Mouse (Mus musculus) neural tube, embryonic 12.5 days (tissue): ENCODE measurements around the gene Tanc1. TPM values are rescaled to one million over a fixed set of nuclear protein-coding genes. Genes with fewer than 3 reads are reported as not detected.

Experiments
- ATAC-seq: fragments of 200-750 bp; cut with Nextera tagmentation; 2 replicates; pipeline ENCODE4 v1.8.0; 2017; ENCODE audit warnings: low read depth, mild to moderate bottlenecking, moderate TSS enrichment, moderate library complexity; ENCODE audit not compliant: low FRiP score
- H3K27ac ChIP-seq: fragments of 300-500 bp; sonication (generic); 2 replicates; pipeline ENCODE4 v1.5.1; 2016
- H3K27me3 ChIP-seq: fragments of 300-500 bp; sonication (generic); replicated peaks from 2 replicates; pipeline ENCODE4 v1.6.1; 2016; ENCODE audit warnings: mild to moderate bottlenecking
- H3K36me3 ChIP-seq: fragments of 300-500 bp; sonication (generic); 2 replicates; pipeline ENCODE4 v1.6.1; 2016; ENCODE audit warnings: mild to moderate bottlenecking
- H3K4me1 ChIP-seq: fragments of 300-500 bp; sonication (generic); 2 replicates; pipeline ENCODE4 v1.6.1; 2016
- H3K4me2 ChIP-seq: fragments of 300-500 bp; sonication (generic); replicated peaks from 2 replicates; pipeline ENCODE4 v1.6.1; 2016; ENCODE audit warnings: mild to moderate bottlenecking
- H3K4me3 ChIP-seq: fragments of 300-500 bp; sonication (generic); 2 replicates; pipeline ENCODE4 v1.5.1; 2016
- H3K9ac ChIP-seq: fragments of 300-500 bp; sonication (generic); 2 replicates; pipeline ENCODE4 v1.6.1; 2016; ENCODE audit warnings: mild to moderate bottlenecking
- H3K9me3 ChIP-seq: fragments of 300-500 bp; sonication (generic); 2 replicates; pipeline ENCODE4 v1.6.1; 2016; ENCODE audit warnings: mild to moderate bottlenecking
- WGBS: fragments of 180-500 bp; shearing (Covaris S2); methylation state at CpG from one replicate; pipeline ENCODE4 v1.1.7; 2016; 5-methylcytosine and 5-hydroxymethylcytosine counted together
- polyA plus RNA-seq: library from polyadenylated mRNA; unstranded; fragments of >200 nt; fragmentation: Nextera tagmentation; extraction: Ambion mirVana; gene quantifications from 2 replicates; pipeline ENCODE4 v1.2.1, GENCODE M21; 2016

Tanc1 gene
- polyA plus RNA-seq, 1 experiment from 2014 or later: 15.9 TPM

DNA sequence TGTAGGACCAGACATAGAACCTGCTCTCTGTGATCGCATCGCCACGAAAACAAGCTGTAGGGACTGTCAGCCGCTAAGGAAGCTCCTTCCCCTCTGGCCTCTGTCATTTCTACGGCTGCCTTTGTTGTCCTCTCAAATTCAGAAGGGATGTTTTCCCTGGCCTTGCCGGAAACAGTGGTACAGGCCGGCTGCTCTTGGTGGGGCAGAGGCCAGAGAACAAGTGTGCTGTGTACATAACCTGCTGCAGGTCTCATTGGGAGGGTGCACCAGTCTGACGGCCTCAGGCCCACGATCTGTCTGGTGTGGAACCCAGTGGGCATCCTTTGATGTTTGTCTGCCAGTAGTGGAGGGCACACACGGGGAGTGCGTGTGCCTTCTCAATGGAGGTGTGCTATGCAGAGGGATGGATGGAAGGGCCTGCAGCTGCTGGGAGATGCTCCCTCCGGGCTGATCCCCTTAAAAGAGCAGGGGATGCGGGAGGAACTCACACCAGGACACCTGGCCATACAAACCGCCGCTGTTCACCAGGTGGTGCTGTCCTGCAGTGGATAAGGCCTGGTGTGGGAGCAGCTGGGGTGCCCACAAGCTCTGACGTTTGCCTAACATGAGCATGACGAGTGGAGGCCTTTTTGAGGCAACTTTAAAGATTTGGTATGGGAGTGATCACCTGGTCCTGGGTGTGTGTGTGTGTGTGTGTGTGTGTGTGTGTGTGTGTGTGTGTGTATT is 63.6 kb downstream of the Tanc1 start:
- no peak overlapping the region for H3K4me3 ChIP-seq
- no peak overlapping the region for H3K4me2 ChIP-seq
- H3K27me3 ChIP-seq: no peaks in the 10 kb centered on the region
- H3K9ac ChIP-seq: no peak overlapping the region
- peaks cover 23% of the 10 kb centered on the region for H3K4me1 ChIP-seq
- WGBS: 52% methylated on average over 17 of the region's 17 CpGs
- ATAC-seq: 0 out of 2 replicates have a peak, but pooled peaks have one; percentile 23
- no peaks in the 10 kb centered on the region for H3K9me3 ChIP-seq
- no peaks in the 10 kb centered on the region for H3K36me3 ChIP-seq
- no peak overlapping the region for H3K27ac ChIP-seq

DNA sequence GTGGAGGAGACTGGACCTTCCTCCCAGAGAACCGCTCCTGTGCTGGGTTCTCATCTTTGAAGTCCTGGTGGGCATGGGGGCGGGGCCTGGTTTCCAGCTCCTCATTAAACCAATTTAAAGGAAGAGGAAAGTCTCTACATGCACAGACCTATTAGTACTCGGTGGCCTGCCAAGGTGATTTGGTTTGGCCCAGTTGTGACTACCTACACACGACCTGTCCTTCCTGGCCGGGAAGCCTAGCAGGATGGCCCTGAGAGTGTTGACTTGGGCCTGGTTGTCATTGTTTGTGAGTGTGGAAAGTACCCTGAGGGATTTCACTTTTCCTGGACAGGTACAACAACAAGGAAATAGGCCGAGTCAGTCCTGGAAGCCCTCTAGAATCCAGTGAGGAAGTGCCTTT is 64.2 kb downstream of the Tanc1 start:
- Histone ChIP-seq H3K9ac (no peak overlapping the region), H3K4me3 (no peak overlapping the region), H3K36me3 (no peaks in the 10 kb centered on the region), H3K9me3 (no peaks in the 10 kb centered on the region), H3K27me3 (no peaks in the 10 kb centered on the region), H3K4me1 (peaks cover 20% of the 10 kb centered on the region), H3K27ac (no peak overlapping the region), H3K4me2 (no peak overlapping the region)
- WGBS: 85% methylated on average over 6 of the region's 6 CpGs
- ATAC-seq: no peak

DNA sequence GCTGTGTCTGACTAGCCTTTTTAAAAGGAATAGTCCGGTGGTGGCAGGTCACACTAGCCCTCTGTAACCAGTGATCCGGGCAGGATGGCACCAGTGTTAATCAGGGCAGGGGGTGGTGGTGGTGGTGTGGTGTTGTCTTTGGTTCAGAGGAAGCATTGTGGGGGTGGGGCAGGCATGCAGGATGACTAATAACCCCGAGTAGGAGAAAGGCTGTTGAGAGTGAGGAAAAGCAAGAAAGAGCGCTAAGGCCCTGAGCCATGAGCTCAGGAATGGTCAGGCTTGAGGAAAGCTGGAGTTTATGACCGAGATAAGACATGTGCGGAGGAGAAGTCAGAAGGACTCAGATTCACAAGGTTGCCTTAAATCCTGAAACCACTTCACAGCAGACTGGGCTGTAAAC is 64.6 kb downstream of the Tanc1 start:
- H3K4me1 ChIP-seq: peaks cover 20% of the 10 kb centered on the region
- WGBS: 59% methylated on average over 6 of the region's 6 CpGs
- H3K27me3 ChIP-seq: no peaks in the 10 kb centered on the region

DNA sequence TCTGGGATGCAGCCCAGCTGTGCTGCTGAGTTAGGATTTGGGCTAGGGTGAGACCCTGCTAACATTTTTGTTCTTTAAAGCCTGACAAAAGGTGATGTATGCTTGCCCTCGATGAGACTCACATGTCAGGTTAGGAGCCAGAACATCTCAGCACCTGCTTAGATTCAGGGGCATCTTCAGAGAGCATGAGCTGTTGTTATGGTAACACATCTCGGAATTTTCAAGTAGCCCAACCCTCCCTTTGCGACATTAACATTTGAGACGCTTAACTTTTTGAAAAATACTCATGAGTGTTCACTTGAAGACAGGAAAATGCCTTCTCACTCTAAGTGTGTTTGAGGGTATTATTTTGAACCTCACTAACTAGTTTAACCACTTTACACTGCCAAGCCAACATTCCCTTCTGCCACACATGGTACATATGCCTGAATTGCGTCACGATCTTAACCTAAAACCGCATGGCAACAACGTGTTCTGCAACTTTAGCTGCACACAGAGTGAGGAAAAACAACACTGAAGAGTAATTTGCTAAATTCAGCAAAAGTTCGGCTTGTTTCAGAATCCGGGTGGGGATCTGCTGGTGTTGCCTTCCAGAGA is 67.7 kb downstream of the Tanc1 start:
- no peaks in the 10 kb centered on the region for H3K27me3 ChIP-seq
- no peak for ATAC-seq
- peaks cover 10% of the 10 kb centered on the region for H3K4me1 ChIP-seq
- H3K36me3 ChIP-seq: no peaks in the 10 kb centered on the region
- H3K9me3 ChIP-seq: no peaks in the 10 kb centered on the region
- no peak overlapping the region for H3K4me3 ChIP-seq
- H3K27ac ChIP-seq: no peak overlapping the region
- H3K4me2 ChIP-seq: no peak overlapping the region
- no peak overlapping the region for H3K9ac ChIP-seq
- WGBS: 91% methylated on average over 10 of the region's 10 CpGs

More for the DNA sequence above, 64.6 kb downstream of the Tanc1 start:
- Histone ChIP-seq H3K9me3 (no peaks in the 10 kb centered on the region), H3K4me2 (no peak overlapping the region), H3K36me3 (no peaks in the 10 kb centered on the region), H3K9ac (no peak overlapping the region), H3K4me3 (no peak overlapping the region), H3K27ac (no peak overlapping the region)
- no peak for ATAC-seq

DNA sequence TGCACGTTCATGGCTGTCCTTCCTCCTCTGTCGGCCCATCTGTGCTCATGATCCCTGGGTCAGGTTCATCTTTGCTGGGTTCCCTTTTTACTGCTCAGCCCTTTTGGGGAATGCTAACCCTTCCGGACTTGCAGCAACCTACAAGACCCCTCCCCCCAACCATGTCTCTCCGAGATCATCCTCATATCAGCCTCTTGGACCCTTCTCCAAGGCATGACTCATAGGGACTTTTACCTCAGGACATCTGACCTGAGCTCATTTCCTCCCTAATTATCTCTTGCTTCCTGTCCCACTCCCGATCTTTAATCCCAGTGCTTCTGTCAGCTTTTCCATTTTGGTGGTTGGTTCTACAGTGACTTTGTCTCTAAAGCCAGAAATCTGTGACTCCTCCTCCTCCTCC is 68.9 kb downstream of the Tanc1 start:
- ATAC-seq: no peak
- H3K27me3 ChIP-seq: no peaks in the 10 kb centered on the region
- no peak overlapping the region for H3K9ac ChIP-seq
- no peak overlapping the region for H3K27ac ChIP-seq
- H3K36me3 ChIP-seq: no peaks in the 10 kb centered on the region
- no peak overlapping the region for H3K4me3 ChIP-seq
- H3K9me3 ChIP-seq: no peaks in the 10 kb centered on the region
- 83% methylated on average over 5 of the region's 5 CpGs for WGBS
- H3K4me1 ChIP-seq: peaks cover 9% of the 10 kb centered on the region; the same call in 1 of the 2 replicates
- H3K4me2 ChIP-seq: no peak overlapping the region

DNA sequence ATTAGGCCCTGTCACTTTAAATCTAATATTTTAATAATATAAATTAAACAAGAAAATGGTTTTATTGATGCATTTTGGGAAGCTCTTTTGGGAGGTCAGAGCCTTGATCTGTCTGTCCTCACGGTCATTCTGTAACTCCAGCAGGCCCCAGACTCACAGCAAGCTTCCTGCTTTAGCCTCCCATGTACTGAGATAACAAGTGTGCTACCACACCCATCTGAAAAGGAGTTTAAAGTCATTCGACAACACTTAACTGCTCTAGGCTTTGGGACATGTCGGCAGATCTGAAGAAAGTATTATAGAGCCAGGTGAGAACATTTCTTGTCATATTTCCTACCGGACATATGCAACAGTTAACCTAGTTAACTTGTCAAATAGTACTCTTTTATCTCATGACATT is 69.3 kb downstream of the Tanc1 start:
- H3K9me3 ChIP-seq: no peaks in the 10 kb centered on the region
- no peak overlapping the region for H3K9ac ChIP-seq
- no peak for ATAC-seq
- no peaks in the 10 kb centered on the region for H3K36me3 ChIP-seq
- H3K27me3 ChIP-seq: no peaks in the 10 kb centered on the region
- WGBS: 90% methylated on average over 4 of the region's 4 CpGs
- peaks cover 9% of the 10 kb centered on the region; the same call in 1 of the 2 replicates for H3K4me1 ChIP-seq
- no peak overlapping the region for H3K27ac ChIP-seq
- H3K4me3 ChIP-seq: no peak overlapping the region
- H3K4me2 ChIP-seq: no peak overlapping the region

DNA sequence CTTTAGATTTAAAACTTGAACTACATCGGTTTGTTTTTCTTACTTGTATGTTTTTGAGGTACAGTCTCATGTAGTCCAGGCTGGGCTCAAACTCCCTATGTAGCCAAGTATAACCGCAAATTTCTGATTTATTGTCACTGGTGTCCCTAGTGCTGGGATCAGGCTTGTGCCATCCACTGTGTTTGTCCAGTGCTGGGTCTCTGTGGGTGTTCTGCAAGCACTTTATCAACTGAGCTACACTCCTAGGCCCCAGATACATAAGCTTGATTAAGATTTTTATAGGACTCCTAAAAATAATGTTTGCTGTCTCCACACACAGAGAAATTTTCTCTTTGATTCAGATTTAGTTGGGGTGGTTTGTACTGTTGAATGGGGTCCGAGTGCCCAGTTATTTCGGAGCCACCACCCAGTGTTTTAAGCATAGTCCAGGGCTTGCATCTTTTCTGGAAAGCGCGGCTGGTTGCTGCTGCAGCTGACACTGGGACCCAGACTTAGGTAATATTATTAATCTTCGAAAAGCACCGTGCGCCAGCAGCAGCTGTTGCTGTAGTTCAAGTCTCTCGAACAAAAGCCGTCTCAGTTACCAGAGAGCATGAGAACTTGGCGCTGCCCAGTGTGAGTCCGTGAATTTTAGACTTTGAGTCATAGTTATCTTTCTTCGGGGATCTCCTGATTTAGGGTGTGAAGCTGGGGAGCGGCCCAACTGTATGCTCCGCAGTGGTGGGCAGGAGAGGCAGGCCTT is 73.2 kb downstream of the Tanc1 start:
- no peaks in the 10 kb centered on the region for H3K27me3 ChIP-seq
- H3K36me3 ChIP-seq: no peaks in the 10 kb centered on the region
- no peak overlapping the region for H3K4me3 ChIP-seq
- no peak overlapping the region for H3K27ac ChIP-seq
- H3K9ac ChIP-seq: no peak overlapping the region
- WGBS: 63% methylated on average over 16 of the region's 16 CpGs
- peaks cover 10% of the 10 kb centered on the region; the same call in 1 of the 2 replicates for H3K4me1 ChIP-seq
- ATAC-seq: no peak
- H3K9me3 ChIP-seq: no peaks in the 10 kb centered on the region
- no peak overlapping the region for H3K4me2 ChIP-seq

DNA sequence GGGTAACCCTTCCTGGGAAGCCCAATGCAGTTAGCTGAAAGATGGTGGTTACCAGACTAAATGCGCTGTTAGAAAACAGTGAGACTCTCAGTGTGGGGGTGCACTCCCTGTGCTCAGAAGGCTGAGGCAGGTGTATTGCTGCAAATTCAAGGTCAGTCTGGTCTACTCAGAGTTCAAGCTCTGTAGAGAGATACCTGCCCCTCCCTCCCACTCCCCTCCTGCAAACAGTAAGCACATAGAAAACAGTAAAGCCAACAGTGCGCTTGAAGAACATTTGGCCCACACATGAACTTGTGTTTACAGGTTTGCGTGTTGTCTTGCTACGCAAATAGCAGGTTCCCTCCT is 73.7 kb downstream of the Tanc1 start:
- no peak overlapping the region for H3K4me3 ChIP-seq
- H3K4me2 ChIP-seq: no peak overlapping the region
- no peaks in the 10 kb centered on the region for H3K36me3 ChIP-seq
- 95% methylated on average over 4 of the region's 4 CpGs for WGBS
- no peak for ATAC-seq
- H3K9ac ChIP-seq: no peak overlapping the region
- no peaks in the 10 kb centered on the region for H3K27me3 ChIP-seq
- no peaks in the 10 kb centered on the region for H3K9me3 ChIP-seq
- H3K4me1 ChIP-seq: peaks cover 10% of the 10 kb centered on the region; the same call in 1 of the 2 replicates
- no peak overlapping the region for H3K27ac ChIP-seq

DNA sequence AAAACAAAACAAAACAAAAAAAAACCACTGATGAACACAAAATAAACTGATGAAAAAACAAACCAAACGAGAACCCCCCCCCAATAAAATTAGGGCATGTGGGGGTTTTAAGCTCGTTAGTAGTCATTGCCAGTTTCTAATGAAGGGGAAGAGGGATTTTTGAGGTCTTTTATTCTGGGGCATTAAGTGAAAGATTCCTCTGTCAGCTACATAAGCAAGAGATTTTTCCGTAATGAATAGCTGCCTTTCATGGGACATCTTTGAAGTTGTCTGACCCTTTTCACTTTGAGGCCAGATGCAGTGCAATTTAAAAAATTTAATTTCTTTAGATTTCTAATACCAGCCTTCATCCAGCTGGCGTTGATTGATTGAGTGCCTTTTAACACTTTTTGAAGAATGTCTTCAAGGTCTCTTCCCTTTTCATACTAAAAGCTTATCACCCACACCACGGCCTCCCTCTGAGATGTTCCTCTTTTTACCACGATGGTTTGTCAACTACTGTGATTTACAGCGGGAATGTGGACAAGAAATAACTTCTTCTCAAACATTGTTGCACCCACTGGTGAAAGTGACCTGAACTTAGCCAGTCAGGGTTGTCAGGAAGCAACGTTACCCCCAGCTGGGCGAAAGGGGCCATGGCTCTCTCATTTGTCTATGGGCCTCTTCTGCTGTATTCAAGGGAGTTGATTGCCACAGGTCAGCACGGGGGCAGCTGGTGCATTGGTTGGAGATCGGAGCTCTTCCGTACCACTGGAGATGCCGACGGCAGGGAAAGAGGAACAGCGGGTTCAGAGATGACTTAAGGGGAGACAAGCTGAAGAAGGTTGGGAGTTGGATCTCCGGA is 76.6 kb downstream of the Tanc1 start:
- Histone ChIP-seq H3K27me3 (no peaks in the 10 kb centered on the region), H3K4me1 (peaks cover 10% of the 10 kb centered on the region; the same call in 1 of the 2 replicates), H3K36me3 (no peaks in the 10 kb centered on the region), H3K4me2 (no peak overlapping the region), H3K9me3 (no peaks in the 10 kb centered on the region), H3K9ac (no peak overlapping the region), H3K4me3 (no peak overlapping the region), H3K27ac (no peak overlapping the region)
- 32% methylated on average over 16 of the region's 16 CpGs for WGBS
- ATAC-seq: no peak

DNA sequence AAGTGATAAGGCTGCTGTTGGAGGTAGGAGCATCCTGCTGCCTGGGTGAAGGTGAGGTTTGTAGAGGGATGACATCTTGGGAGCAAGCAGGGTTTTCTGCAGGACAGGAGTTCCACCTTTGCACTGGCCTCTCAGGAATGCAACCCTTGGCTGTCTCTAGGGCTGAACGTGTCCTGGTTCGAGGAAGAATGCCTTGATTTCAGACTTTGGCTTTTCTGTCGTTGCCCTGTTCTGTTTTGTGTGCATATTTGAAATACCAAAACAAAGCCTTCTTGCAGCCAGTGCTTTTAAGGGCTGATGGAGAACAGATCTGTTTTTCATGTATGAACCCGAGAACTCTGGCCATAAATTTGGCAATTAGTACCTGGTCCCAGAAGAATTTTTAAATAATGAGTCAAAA is 79.3 kb downstream of the Tanc1 start:
- no peak overlapping the region for H3K27ac ChIP-seq
- no peak overlapping the region for H3K4me3 ChIP-seq
- ATAC-seq: no peak
- H3K36me3 ChIP-seq: no peaks in the 10 kb centered on the region
- H3K9me3 ChIP-seq: no peaks in the 10 kb centered on the region
- WGBS: 68% methylated on average over 4 of the region's 4 CpGs
- H3K9ac ChIP-seq: no peak overlapping the region
- no peak overlapping the region for H3K4me2 ChIP-seq
- no peaks in the 10 kb centered on the region for H3K27me3 ChIP-seq
- H3K4me1 ChIP-seq: peaks cover 3% of the 10 kb centered on the region; the same call in 1 of the 2 replicates

DNA sequence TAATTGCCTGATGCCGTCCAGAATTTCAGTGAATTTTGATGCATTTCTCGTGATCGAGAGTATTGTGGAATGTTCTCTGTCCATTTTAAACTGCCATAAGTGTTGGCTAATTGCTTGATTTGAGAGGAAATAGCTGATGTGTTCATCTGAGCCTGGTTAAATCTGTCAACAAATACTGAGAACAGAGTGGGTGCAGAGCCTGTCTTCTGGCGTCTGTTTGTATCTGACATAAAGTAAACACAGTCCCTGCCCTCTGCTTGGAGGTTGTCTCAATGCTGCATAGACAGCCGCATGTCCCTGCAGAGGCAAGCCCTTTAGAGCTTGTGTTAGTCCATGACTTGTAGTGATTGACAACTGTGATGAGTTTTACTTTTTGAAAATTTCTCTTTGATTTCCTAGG is 81.6 kb downstream of the Tanc1 start:
- no peak overlapping the region for H3K27ac ChIP-seq
- no peak overlapping the region for H3K4me3 ChIP-seq
- H3K4me1 ChIP-seq: peaks cover 12% of the 10 kb centered on the region
- no peak overlapping the region for H3K9ac ChIP-seq
- no peaks in the 10 kb centered on the region for H3K36me3 ChIP-seq
- no peak overlapping the region for H3K4me2 ChIP-seq
- no peak for ATAC-seq
- WGBS: 87% methylated on average over 5 of the region's 5 CpGs
- H3K9me3 ChIP-seq: no peaks in the 10 kb centered on the region
- no peaks in the 10 kb centered on the region for H3K27me3 ChIP-seq

DNA sequence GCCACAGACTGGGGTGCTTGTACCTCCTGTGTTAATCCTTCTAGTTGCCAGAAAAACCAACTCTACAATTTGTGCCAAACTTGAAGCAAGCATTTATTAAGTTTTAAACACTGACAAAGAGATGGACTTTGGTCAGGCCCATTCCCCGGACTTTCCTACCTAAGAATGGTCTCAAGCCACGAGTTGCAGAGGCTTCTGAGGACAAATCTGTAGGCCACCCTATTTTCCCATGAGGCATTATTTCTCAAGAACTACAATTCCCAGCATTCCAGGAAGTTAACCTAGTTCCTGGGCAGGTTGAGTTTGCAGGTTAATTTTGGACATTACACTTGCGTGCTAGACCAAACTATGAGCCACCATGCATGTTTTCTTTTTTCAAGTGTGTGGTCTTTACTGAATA is 85.3 kb downstream of the Tanc1 start:
- Histone ChIP-seq H3K27ac (no peak overlapping the region), H3K4me2 (no peak overlapping the region), H3K4me3 (no peak overlapping the region), H3K27me3 (no peaks in the 10 kb centered on the region), H3K9ac (no peak overlapping the region), H3K9me3 (no peaks in the 10 kb centered on the region), H3K36me3 (no peaks in the 10 kb centered on the region), H3K4me1 (peaks cover 9% of the 10 kb centered on the region)
- no peak for ATAC-seq
- WGBS: 83% methylated on average over 3 of the region's 3 CpGs
